Mouse (Mus musculus) hindbrain, embryonic 15.5 days (tissue): ENCODE results near the gene Recql5. TPM values are rescaled to one million over a fixed set of nuclear protein-coding genes. Genes with fewer than 3 reads are reported as not detected.

Source experiments
- ATAC-seq: fragments of 200-750 bp; cut with Nextera tagmentation; 2 replicates; pipeline ENCODE4 v1.8.0; 2017; ENCODE audit warnings: low read depth, moderate number of reproducible peaks, moderate TSS enrichment; ENCODE audit not compliant: low FRiP score
- H3K27ac ChIP-seq: fragments of 300-500 bp; sonication (generic); replicated peaks from 2 replicates; pipeline ENCODE4 v1.5.1; 2015; ENCODE audit warnings: mild to moderate bottlenecking, inconsistent platforms
- H3K27me3 ChIP-seq: fragments of 300-500 bp; sonication (generic); 2 replicates; pipeline ENCODE4 v1.6.1; 2015; ENCODE audit warnings: control low read depth, inconsistent platforms
- H3K36me3 ChIP-seq: fragments of 300-500 bp; sonication (generic); 2 replicates; pipeline ENCODE4 v1.6.1; 2015; ENCODE audit warnings: control low read depth, inconsistent platforms
- H3K4me1 ChIP-seq: fragments of 300-500 bp; sonication (generic); replicated peaks from 2 replicates; pipeline ENCODE4 v1.6.1; 2015; ENCODE audit warnings: control low read depth, inconsistent platforms
- H3K4me2 ChIP-seq: fragments of 300-500 bp; sonication (generic); 2 replicates; pipeline ENCODE4 v1.6.1; 2015; ENCODE audit warnings: moderate library complexity, mild to moderate bottlenecking, inconsistent platforms
- H3K4me3 ChIP-seq: fragments of 300-500 bp; sonication (generic); 2 replicates; pipeline ENCODE4 v1.5.1; 2015; ENCODE audit warnings: mild to moderate bottlenecking, inconsistent platforms
- H3K9ac ChIP-seq: fragments of 300-500 bp; sonication (generic); 2 replicates; pipeline ENCODE4 v1.6.1; 2015; ENCODE audit warnings: inconsistent platforms
- H3K9me3 ChIP-seq: fragments of 300-500 bp; sonication (generic); 2 replicates; pipeline ENCODE4 v1.6.1; 2016; ENCODE audit warnings: control low read depth, inconsistent platforms
- WGBS: fragments of 180-500 bp; shearing (Covaris S2); methylation state at CpG from one replicate; pipeline ENCODE4 v1.1.7; 2015; 5-methylcytosine and 5-hydroxymethylcytosine counted together
- polyA plus RNA-seq: library from polyadenylated mRNA; unstranded; fragments of >200 nt; fragmentation: Nextera tagmentation; extraction: Ambion mirVana; gene quantifications from 2 replicates; pipeline ENCODE4 v1.2.1, GENCODE M21; 2015

The Recql5 gene
- 18.7 and 23.8 TPM in 2 replicates for polyA plus RNA-seq

DNA sequence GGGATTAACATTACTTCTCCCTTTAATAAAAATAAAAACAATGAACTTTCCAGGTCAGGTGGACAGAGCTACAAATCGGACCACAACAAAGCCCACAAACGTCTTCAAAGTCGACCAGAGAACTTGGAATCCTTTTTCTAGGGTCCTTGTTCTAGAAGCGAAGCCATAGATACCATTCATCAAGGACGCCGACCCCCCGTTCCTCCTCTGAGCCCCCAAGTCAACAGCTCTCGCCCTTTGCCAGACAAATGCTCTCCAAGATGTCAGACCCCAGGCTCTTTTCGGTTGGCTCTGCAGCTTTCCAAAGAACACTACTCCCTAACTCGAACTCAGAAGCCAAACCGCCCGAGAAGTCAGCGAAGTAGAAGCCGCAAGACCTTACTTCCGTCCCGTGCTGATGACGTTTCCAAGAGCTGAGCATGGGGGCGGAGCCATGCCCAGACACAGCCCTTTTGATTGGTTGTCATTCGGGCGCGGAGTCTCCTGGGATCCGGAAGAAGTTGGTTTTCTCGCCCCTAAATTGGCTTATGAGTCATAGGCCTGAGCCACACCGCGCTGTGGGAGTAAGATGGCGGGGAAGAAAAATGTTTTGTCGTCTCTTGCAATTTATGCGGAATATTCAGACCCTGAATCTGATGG is at the start of gene Recql5, which contains the start of gene Sap30bp:
Gene Recql5, minus strand, starts transcription at position 370 of the 639 bp plus-strand sequence.
Gene Sap30bp, plus strand, starts transcription at position 175 of the 639 bp plus-strand sequence.
- H3K27me3 ChIP-seq: no peaks in the 10 kb centered on the region
- peak within 1 kb of the TSS; percentile 82 for H3K4me2 ChIP-seq
- under 1% methylated on average over 28 of the region's 28 CpGs for WGBS
- H3K9ac ChIP-seq: peak within 1 kb of the TSS; percentile 76
- H3K36me3 ChIP-seq: peaks cover 15% of the 10 kb centered on the region
- ATAC-seq: peak; percentile 100
- H3K4me1 ChIP-seq: peaks cover 26% of the 10 kb centered on the region
- H3K27ac ChIP-seq: peak within 1 kb of the TSS; percentile 73
- H3K4me3 ChIP-seq: peak within 1 kb of the TSS; percentile 88
- H3K9me3 ChIP-seq: no peaks in the 10 kb centered on the region

DNA sequence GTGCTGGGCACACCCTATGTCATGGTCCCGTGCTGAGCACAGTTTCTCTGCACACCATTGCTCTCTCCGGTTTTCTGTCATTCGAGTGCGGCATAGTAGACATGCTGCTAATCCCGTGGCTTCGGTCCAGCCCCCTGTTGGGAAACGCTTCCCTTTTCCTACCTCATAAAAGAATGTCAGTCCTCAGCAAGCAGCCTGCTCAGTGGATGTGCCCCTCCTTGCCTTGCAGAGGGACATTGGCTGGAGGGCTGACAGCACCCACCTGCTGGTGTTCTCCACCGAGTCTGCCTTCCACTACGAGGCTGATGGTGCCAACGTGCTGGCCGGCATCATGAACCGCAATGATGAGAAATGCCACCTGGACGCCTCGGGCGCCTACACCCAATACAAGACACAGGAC is 49.2 kb upstream of the Recql5 start:
- 84% methylated on average over 15 of the region's 15 CpGs for WGBS
- H3K36me3 ChIP-seq: no peaks in the 10 kb centered on the region
- no peak overlapping the region for H3K27ac ChIP-seq
- no peak overlapping the region for H3K4me3 ChIP-seq
- H3K4me2 ChIP-seq: no peak overlapping the region
- ATAC-seq: no peak
- H3K4me1 ChIP-seq: no peaks in the 10 kb centered on the region
- no peaks in the 10 kb centered on the region for H3K9me3 ChIP-seq
- H3K27me3 ChIP-seq: no peaks in the 10 kb centered on the region
- no peak overlapping the region for H3K9ac ChIP-seq

DNA sequence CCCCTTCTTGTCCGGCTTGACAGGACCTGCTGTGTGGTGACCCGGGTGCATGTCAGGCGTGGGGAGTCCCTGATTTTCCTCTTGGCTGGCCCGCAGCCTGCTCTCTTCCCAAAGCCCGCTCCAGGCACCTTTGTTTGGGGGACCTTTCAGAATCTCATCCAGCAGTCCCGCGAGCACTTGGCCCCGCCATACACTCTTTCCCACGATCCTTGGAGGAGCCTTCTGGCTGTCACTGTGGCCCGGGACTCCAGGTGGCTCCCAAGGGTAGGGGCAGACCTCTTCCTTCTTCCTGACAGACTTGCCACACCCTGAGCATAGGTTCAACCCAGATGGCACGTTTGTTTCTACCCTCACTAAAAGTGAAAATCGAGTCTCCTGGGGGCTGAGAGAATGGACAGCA is 42.3 kb upstream of the Recql5 start:
- Histone ChIP-seq H3K4me3 (peak overlapping the region; percentile 37; the same call in 1 of the 2 replicates), H3K27me3 (peaks cover 34% of the 10 kb centered on the region), H3K27ac (no peak overlapping the region), H3K9me3 (no peaks in the 10 kb centered on the region), H3K4me2 (peak overlapping the region; percentile 62), H3K4me1 (peaks cover 9% of the 10 kb centered on the region), H3K9ac (no peak overlapping the region), H3K36me3 (no peaks in the 10 kb centered on the region)
- no peak for ATAC-seq
- 24% methylated on average over 12 of the region's 12 CpGs for WGBS

DNA sequence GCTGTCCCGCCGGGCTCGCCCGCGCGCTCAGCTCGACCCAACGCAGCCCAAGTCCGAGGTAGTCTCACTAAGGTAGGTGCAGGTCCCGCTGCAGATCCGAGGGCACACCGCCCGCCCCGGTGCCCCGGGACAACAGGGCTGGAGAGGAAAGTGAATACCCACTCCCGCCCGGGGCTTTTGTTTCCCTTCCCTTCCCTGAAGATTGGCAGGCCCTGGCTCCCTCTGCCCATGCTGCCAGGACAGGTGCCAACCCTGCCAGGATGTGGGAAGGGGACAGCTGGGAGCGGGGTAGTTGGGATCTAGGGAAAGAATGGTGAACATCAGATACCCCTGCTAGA is 41.8 kb upstream of the Recql5 start:
- Histone ChIP-seq H3K4me2 (peak overlapping the region; percentile 62), H3K4me3 (peak overlapping the region; percentile 37), H3K36me3 (no peaks in the 10 kb centered on the region), H3K9ac (0 out of 2 replicates have a peak overlapping the region, but pooled peaks have one; percentile 17), H3K27ac (no peak overlapping the region), H3K27me3 (peaks cover 34% of the 10 kb centered on the region), H3K4me1 (peaks cover 9% of the 10 kb centered on the region), H3K9me3 (no peaks in the 10 kb centered on the region)
- ATAC-seq: no peak
- WGBS: 3% methylated on average over 18 of the region's 18 CpGs

DNA sequence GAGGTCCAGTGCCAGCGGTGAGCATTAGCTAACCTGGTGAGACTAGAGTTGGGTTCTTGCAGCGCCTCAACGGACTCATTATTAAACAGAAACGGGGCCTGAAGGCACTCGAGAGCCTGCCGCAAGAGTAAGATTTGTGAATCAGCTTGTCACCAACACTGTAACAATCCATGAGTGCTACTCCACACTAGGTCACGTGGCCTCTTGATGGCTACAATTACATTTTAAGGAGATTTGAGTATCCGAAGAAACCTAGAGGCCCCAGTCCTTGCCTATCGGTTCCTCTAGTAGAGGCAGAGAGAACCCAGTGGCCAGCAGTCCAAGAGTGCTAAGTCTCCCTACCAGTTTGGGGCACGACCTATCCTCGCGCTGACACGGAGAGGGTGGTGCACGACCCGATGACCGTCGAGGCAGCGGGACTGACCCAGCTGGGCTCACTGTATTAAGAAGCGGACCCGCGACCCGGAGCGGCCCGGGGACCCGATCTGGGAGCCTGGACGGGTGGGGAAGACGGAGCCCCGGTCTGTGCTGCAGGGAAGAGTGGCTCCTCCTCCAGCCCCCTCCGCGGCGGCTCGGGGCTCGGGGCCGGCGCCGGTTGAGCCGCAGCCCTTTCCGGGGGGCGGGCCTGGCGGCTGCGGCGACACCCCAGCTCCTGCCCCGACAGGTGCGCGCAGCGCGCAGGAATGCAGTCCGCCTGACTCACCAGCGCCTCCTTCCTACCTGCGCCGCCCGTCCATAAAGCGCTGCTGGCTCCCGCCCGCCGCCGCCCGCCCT is 41.2 kb upstream of the Recql5 start, which contains the start of gene Itgb4:
Gene Itgb4, plus strand, starts transcription at position 401 of the 774 bp plus-strand sequence.
- Histone ChIP-seq H3K9me3 (no peaks in the 10 kb centered on the region), H3K27ac (no peak within 1 kb of the TSS), H3K4me2 (peak within 1 kb of the TSS; percentile 62), H3K9ac (0 out of 2 replicates have a peak within 1 kb of the TSS, but pooled peaks have one; percentile 17), H3K27me3 (peaks cover 34% of the 10 kb centered on the region), H3K4me1 (peaks cover 9% of the 10 kb centered on the region), H3K36me3 (no peaks in the 10 kb centered on the region), H3K4me3 (peak within 1 kb of the TSS; percentile 37)
- WGBS: 10% methylated on average over 53 of the region's 58 CpGs
- ATAC-seq: 0 out of 2 replicates have a peak, but pooled peaks have one; percentile 23

DNA sequence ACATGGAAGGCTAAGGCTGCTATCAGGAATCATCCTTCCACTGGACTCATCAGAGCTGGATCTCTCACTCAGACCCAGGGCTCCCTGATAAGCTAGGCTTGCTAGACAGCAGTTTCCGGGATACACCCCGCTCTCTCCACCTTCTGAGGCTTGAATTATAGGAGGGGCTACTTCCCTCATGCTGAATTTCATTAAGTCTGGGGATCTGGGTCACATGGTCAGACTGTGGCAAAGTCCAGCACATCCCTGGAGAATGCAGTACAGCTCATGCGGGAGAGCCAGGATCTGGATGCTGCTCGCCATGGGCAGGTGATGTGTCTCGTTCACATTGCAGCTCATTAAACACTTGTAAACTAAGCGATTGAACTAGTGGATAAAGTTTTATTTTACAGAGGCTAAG is 37.7 kb upstream of the Recql5 start:
- no peak for ATAC-seq
- H3K4me2 ChIP-seq: no peak overlapping the region
- peaks cover 27% of the 10 kb centered on the region for H3K27me3 ChIP-seq
- H3K36me3 ChIP-seq: peaks cover 11% of the 10 kb centered on the region
- H3K9me3 ChIP-seq: no peaks in the 10 kb centered on the region
- WGBS: 67% methylated on average over 6 of the region's 6 CpGs
- H3K4me3 ChIP-seq: no peak overlapping the region
- no peak overlapping the region for H3K9ac ChIP-seq
- H3K27ac ChIP-seq: no peak overlapping the region
- peaks cover 9% of the 10 kb centered on the region for H3K4me1 ChIP-seq

DNA sequence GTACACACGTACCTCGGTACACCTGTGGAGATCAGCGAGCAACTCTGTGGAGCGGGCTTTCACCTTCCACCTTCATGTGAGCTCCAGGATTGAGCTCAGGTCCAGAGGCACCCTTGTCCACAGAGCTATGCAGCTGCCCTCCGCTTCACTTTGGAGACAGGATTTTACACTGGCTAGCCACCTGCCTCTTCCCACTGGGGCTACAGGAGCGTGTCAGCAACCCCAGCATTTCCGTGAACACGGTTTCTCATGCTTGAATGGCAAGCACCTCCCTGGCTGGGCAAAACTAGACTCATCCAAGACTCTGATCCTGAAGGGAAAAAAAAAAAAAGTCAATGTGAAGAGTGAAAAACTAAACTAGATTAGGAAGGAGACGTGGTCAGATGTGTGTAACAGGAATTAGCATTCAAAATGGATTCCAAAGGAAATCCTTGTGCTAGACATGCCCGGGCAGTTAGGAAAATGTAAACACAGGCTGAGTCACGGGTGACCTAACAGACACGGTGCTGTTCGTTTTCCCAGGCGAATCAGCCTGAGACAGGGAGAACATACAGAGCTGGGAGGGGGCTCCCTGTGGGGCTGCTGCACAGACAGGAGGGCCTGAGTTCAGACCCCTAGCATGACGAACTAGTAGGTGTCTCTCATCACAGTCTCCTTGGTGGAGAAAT is 36.9 kb upstream of the Recql5 start:
- H3K4me1 ChIP-seq: peaks cover 8% of the 10 kb centered on the region
- H3K27ac ChIP-seq: no peak overlapping the region
- H3K9me3 ChIP-seq: no peaks in the 10 kb centered on the region
- ATAC-seq: no peak
- no peak overlapping the region for H3K4me2 ChIP-seq
- no peak overlapping the region for H3K4me3 ChIP-seq
- 65% methylated on average over 15 of the region's 15 CpGs for WGBS
- H3K36me3 ChIP-seq: peaks cover 20% of the 10 kb centered on the region
- H3K27me3 ChIP-seq: peaks cover 21% of the 10 kb centered on the region
- no peak overlapping the region for H3K9ac ChIP-seq

DNA sequence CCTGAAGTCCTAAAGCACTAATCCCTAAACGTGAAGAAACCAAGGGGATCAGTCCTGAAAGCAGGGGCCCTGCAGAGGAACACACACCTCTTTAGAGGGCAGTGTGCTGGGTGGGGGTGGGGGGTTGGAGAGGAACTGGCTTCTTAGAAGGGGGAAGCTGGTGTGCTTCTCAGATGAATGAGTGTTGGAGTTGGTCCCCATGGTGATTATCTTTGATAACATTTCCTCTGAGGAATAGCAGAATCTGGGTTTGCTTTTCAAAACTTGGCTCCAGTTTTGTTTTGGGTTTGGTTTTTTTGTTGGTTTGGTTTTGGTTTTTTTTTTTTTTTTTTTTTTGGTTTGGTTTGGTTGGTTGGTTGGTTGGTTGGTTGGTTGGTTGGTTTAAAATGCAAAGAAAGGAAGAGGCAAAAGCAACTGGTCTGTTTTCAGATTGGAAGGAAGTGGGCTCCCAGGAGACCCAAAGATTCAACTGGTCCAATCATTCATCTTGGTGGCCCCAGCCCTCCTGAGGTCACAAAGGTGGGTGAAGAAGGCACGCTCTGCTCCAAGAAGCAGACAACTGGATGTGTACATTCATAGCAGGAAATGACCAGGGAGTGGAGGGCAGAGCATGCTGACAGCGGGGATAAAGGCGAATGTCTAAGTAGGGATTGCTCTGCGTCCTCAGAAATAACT is 35.6 kb upstream of the Recql5 start:
- H3K27me3 ChIP-seq: peaks cover 8% of the 10 kb centered on the region
- H3K36me3 ChIP-seq: peaks cover 33% of the 10 kb centered on the region
- no peak overlapping the region for H3K27ac ChIP-seq
- 70% methylated on average over 5 of the region's 5 CpGs for WGBS
- H3K9ac ChIP-seq: no peak overlapping the region
- no peak for ATAC-seq
- H3K4me3 ChIP-seq: no peak overlapping the region
- H3K4me2 ChIP-seq: no peak overlapping the region
- H3K9me3 ChIP-seq: no peaks in the 10 kb centered on the region
- H3K4me1 ChIP-seq: no peaks in the 10 kb centered on the region

DNA sequence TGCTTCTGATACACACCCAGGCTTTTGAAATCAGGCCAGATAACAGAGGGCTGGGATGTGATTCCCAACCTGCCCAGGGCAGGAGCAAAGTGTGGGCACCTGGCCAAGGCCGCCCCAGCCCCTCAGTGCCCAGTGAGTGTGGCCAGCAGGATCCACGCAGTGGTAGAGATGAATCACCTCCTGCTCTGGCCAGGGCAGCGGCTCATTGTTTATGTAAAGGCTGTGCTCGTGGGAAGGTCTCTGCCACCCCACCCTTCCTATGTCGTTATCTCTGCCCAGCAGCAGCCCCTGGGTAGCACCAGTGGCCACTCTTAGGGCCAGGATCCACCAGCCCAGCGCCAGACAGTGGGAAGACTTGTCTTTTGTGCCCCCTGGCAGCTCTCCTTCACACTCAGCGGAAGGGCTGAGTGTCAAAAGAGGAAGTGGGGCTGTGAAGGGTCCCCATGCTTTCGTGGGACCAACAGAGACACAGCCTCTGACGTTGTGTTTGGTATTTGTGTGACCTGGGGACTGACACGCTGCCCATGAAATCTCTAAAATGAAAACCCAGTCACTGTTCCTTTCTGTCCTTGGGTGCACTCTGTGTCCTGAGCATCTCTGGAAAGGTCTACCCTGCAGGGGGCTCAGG is 31.8 kb upstream of the Recql5 start:
- WGBS: 84% methylated on average over 10 of the region's 10 CpGs
- Histone ChIP-seq H3K4me2 (no peak overlapping the region), H3K27ac (no peak overlapping the region), H3K9me3 (no peaks in the 10 kb centered on the region), H3K36me3 (peaks cover 56% of the 10 kb centered on the region), H3K27me3 (no peaks in the 10 kb centered on the region), H3K4me1 (no peaks in the 10 kb centered on the region), H3K4me3 (no peak overlapping the region), H3K9ac (no peak overlapping the region)
- no peak for ATAC-seq

DNA sequence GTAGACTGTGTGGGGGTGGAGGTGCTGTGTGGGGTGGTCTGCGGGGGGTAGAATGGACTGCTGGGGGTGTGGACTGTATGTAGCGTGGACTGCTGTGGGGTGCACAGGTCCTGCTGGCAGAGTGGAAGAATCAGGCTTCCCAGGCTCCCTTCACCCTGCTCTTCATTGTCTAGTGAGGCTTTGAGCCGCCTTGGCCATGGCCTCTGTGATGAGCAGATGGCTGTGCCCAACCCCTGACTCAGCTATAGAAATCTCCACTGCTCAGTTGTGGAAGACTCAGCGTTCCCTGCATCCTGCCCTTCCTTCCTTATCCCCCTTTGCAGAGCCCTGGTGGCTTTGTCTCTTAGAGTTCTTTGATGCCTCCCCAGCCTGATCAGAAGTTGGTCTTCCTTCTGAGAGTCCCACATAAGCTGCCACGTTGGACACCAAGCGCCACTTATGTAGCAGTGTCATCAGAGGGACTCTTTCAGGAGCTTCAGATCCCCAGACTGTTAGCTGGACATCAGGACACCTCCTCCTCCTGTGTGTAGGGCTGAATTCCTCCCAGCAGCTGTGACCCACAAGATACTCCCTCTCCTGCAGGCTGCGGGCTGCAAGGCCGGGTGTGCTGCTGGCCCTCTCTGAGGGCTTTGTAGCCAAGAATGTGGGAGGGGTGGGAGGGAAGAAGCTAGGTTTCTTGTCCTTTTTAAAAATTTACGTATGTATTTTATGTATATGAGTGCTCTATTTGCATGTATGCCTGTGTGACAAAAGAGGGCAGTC is 29.6 kb upstream of the Recql5 start:
- no peak for ATAC-seq
- Histone ChIP-seq H3K9me3 (no peaks in the 10 kb centered on the region), H3K27ac (no peak overlapping the region), H3K4me2 (no peak overlapping the region), H3K36me3 (peaks cover 63% of the 10 kb centered on the region), H3K27me3 (no peaks in the 10 kb centered on the region), H3K9ac (no peak overlapping the region), H3K4me3 (no peak overlapping the region), H3K4me1 (no peaks in the 10 kb centered on the region)
- WGBS: 84% methylated on average over 9 of the region's 9 CpGs

DNA sequence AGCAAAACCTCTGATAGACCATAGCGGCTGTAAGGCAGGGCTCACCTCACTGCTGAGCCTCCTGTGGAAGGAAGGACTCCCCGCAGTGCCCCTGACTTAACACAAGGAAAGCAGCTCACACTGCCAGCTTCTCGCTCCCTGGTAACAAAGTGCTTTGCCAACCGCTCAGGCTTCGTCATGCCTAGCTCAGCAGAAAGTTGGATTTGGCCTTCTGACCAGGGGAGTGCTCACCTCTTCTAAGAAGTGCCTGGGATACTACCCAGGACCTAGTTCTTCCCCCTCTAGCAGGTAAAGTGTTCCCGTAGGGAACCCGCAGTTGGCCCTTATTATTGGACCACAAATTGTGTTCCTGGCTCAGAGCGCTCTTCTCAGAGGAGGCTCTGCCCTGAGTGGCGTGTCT is 25.7 kb upstream of the Recql5 start:
- ATAC-seq: no peak
- Histone ChIP-seq H3K9ac (no peak overlapping the region), H3K4me2 (no peak overlapping the region), H3K27me3 (no peaks in the 10 kb centered on the region), H3K4me3 (no peak overlapping the region), H3K36me3 (peaks cover 39% of the 10 kb centered on the region), H3K9me3 (no peaks in the 10 kb centered on the region), H3K4me1 (peaks cover 15% of the 10 kb centered on the region), H3K27ac (no peak overlapping the region)
- WGBS: 82% methylated on average over 9 of the region's 9 CpGs
